Mouse (Mus musculus): Measurements from ENCODE around the gene Hbq1a. TPM values are rescaled to one million over a fixed set of nuclear protein-coding genes. Genes with fewer than 3 reads are reported as not detected.

The Hbq1a gene
- total and polyA plus RNA-seq, 3 experiments = 0.29 to 0.46 TPM; not detected in 1

- Histone ChIP-seq H3K9ac (ENCODE audit: control insufficient read depth, low read depth, low read length, poor library complexity, severe bottlenecking) (no peak overlapping the region), H3K79me2 (ENCODE audit: control insufficient read depth, insufficient read depth, low read length, poor library complexity) (no peaks in the 10 kb centered on the region), H3K9me3 (replicated peaks; ENCODE audit: insufficient read depth, low read length) (no peaks in the 10 kb centered on the region), H3K4me1 (ENCODE audit: control insufficient read depth in 1 of 2, insufficient read depth in 2 of 2, low read length in 2 of 2) (peaks cover 2 to 7% of the 10 kb centered on the region in 2 experiments), H3K36me3 (ENCODE audit: control insufficient read depth in 1 of 2, insufficient read depth in 2 of 2, low read length in 2 of 2) (no peaks in the 10 kb centered on the region; a peak in 1 of 4 replicates), H3K27ac (ENCODE audit: control insufficient read depth, low read depth, low read length) (no peak overlapping the region), H3K27me3 (ENCODE audit: control insufficient read depth in 1 of 2, insufficient read depth in 2 of 2, low read length in 2 of 2) (no peaks in the 10 kb centered on the region), H3K4me3 (ENCODE audit: control insufficient read depth in 1 of 2, insufficient read depth in 1 of 2, low read depth in 2 of 2, low read length in 2 of 2) (no peak overlapping the region)
- TF ChIP-seq TBP (IDR thresholded peaks at IDR 0.05; ENCODE audit: low read depth, low read length) = no peak
- TF ChIP-seq CTCF (IDR thresholded peaks at IDR 0.05 in 2 of 3, conservative IDR thresholded peaks at IDR 0.05 in 1 of 3; ENCODE audit: control insufficient read depth in 1 of 3, insufficient read depth in 1 of 3, low read depth in 2 of 3, low read length in 3 of 3, poor library complexity in 1 of 3, severe bottlenecking in 1 of 3) = no peak
- no peak for TF ChIP-seq GABPA (IDR thresholded peaks at IDR 0.05; ENCODE audit: low read depth, low read length)
- TF ChIP-seq MAFK (IDR thresholded peaks at IDR 0.05; ENCODE audit: borderline replicate concordance, low read depth, low read length) = no peak
- TF ChIP-seq POLR2AphosphoS5 (IDR thresholded peaks at IDR 0.05; ENCODE audit: borderline replicate concordance, low read depth, low read length) = no peak
- TF ChIP-seq USF1 (IDR thresholded peaks at IDR 0.05; ENCODE audit: low read depth, low read length) = no peak
- TF ChIP-seq TCF12 (IDR thresholded peaks at IDR 0.05; ENCODE audit: low read depth, low read length) = no peak
- no peak for TF ChIP-seq JUND (IDR thresholded peaks at IDR 0.05; ENCODE audit: low read depth, low read length)
- no peak for TF ChIP-seq KAT2A (conservative IDR thresholded peaks at IDR 0.05; ENCODE audit: low read depth, low read length)
- no peak for TF ChIP-seq USF2 (IDR thresholded peaks at IDR 0.05; ENCODE audit: borderline replicate concordance in 1 of 2, insufficient read depth in 1 of 2, low read depth in 1 of 2, low read length in 2 of 2)
- TF ChIP-seq MXI1 (IDR thresholded peaks at IDR 0.05; ENCODE audit: low read depth, low read length) = no peak
- no peak for TF ChIP-seq ELF1 (IDR thresholded peaks at IDR 0.05; ENCODE audit: low read depth, low read length)
- TF ChIP-seq ZMIZ1 (IDR thresholded peaks at IDR 0.05; ENCODE audit: low read depth, low read length) = no peak
- TF ChIP-seq MYC (IDR thresholded peaks at IDR 0.05; ENCODE audit: low read depth, low read length) = no peak
- TF ChIP-seq ZKSCAN1 (IDR thresholded peaks at IDR 0.05; ENCODE audit: low read depth, low read length) = no peak
- TF ChIP-seq UBTF (IDR thresholded peaks at IDR 0.05; ENCODE audit: borderline replicate concordance, insufficient read depth, low read depth, low read length) = no peak
- no peak for DNase-seq (ENCODE audit: low read depth, low spot score)
Observed at GRCm38 (mm10) chr11:32297866-32298531, 1.9 kb upstream of the Hbq1a start.

- TF ChIP-seq KAT2A (conservative IDR thresholded peaks at IDR 0.05; ENCODE audit: low read depth, low read length) (no peak), MYC (IDR thresholded peaks at IDR 0.05; ENCODE audit: low read depth, low read length) (no peak), NELFE (IDR thresholded peaks at IDR 0.05; ENCODE audit: low read depth, low read length) (no peak), MXI1 (IDR thresholded peaks at IDR 0.05; ENCODE audit: low read depth, low read length) (no peak), TBP (IDR thresholded peaks at IDR 0.05; ENCODE audit: low read depth, low read length) (no peak), ZNF384 (IDR thresholded peaks at IDR 0.05; ENCODE audit: low read depth, low read length) (no peak), JUND (IDR thresholded peaks at IDR 0.05; ENCODE audit: low read depth, low read length) (no peak), SMC3 (IDR thresholded peaks at IDR 0.05; ENCODE audit: low read depth, low read length) (no peak), TAL1 (IDR thresholded peaks at IDR 0.05; ENCODE audit: low read length) (no peak), MAFK (IDR thresholded peaks at IDR 0.05; ENCODE audit: borderline replicate concordance, low read depth, low read length) (no peak), ZKSCAN1 (IDR thresholded peaks at IDR 0.05; ENCODE audit: low read depth, low read length) (no peak), HCFC1 (IDR thresholded peaks at IDR 0.05; ENCODE audit: low read depth, low read length) (no peak), ZMIZ1 (IDR thresholded peaks at IDR 0.05; ENCODE audit: low read depth, low read length) (no peak), SIN3A (IDR thresholded peaks at IDR 0.05; ENCODE audit: low read length) (no peak), MAZ (IDR thresholded peaks at IDR 0.05; ENCODE audit: low read depth, low read length) (no peak), GATA1 (IDR thresholded peaks at IDR 0.05; ENCODE audit: low read depth, low read length) (no peak)
- Histone ChIP-seq H3K9ac (ENCODE audit: control insufficient read depth, low read depth, low read length, poor library complexity, severe bottlenecking) (no peak overlapping the region), H3K27ac (ENCODE audit: control insufficient read depth, low read depth, low read length) (no peak overlapping the region), H3K79me2 (ENCODE audit: control insufficient read depth, insufficient read depth, low read length, poor library complexity) (no peaks in the 10 kb centered on the region), H3K4me3 (ENCODE audit: control insufficient read depth in 1 of 2, insufficient read depth in 1 of 2, low read depth in 2 of 2, low read length in 2 of 2) (no peak overlapping the region), H3K36me3 (ENCODE audit: control insufficient read depth in 1 of 2, insufficient read depth in 2 of 2, low read length in 2 of 2) (no peaks in the 10 kb centered on the region; a peak in 1 of 4 replicates), H3K4me1 (ENCODE audit: control insufficient read depth in 1 of 2, insufficient read depth in 2 of 2, low read length in 2 of 2) (peaks cover 2 to 6% of the 10 kb centered on the region in 2 experiments), H3K9me3 (replicated peaks; ENCODE audit: insufficient read depth, low read length) (no peaks in the 10 kb centered on the region), H3K27me3 (ENCODE audit: control insufficient read depth in 1 of 2, insufficient read depth in 2 of 2, low read length in 2 of 2) (no peaks in the 10 kb centered on the region)
- DNase-seq (ENCODE audit: low read depth, low spot score) = no peak
Observed at GRCm38 (mm10) chr11:32298532-32298918, 1.3 kb upstream of the Hbq1a start.

Data from MEL (cell line).